Mouse (Mus musculus) spleen, adult 2 months (tissue): ENCODE results near the gene 1810030O07Rik.

Experiments
- CTCF ChIP-seq: fragments of 200-500 bp; IDR thresholded peaks from 2 replicates; pipeline ENCODE4 v1.5.1; 2011; ENCODE audit warnings: mild to moderate bottlenecking, inconsistent platforms; ENCODE audit not compliant: insufficient read depth, insufficient read length, insufficient replicate concordance; ENCODE audit errors: extremely low read depth
- POLR2A ChIP-seq: fragments of 200-500 bp; IDR thresholded peaks from 2 replicates; pipeline ENCODE4 v1.6.1; 2011; ENCODE audit warnings: low read depth, low read length, inconsistent platforms

- TF ChIP-seq CTCF (no peak), POLR2A (no peak)
Measured at GRCm38 (mm10) chrX:12653879-12654278, 19.6 kb downstream of the 1810030O07Rik start.
